Mouse (Mus musculus) thymus, adult 2 months (tissue): ENCODE data around the gene 4933424G06Rik. TPM values are rescaled to one million over a fixed set of nuclear protein-coding genes. Genes with fewer than 3 reads are reported as not detected.

Experiments used
- DNase-seq: peaks from one replicate; pipeline ENCODE4 v3.0.0; 2021
- H3K27ac ChIP-seq: fragments of 200-500 bp; 2 replicates; pipeline ENCODE4 v1.5.1; 2012; ENCODE audit warnings: low read length, control low read depth; ENCODE audit not compliant: control insufficient read depth, insufficient read depth
- H3K27me3 ChIP-seq: fragments of 200-500 bp; 2 replicates; pipeline ENCODE4 v1.6.1; 2012; ENCODE audit warnings: mild to moderate bottlenecking, low read length, moderate library complexity, mixed read lengths; ENCODE audit not compliant: control insufficient read depth, insufficient read depth
- H3K36me3 ChIP-seq: fragments of 200-500 bp; 2 replicates; pipeline ENCODE4 v1.6.1; 2012; ENCODE audit warnings: mild to moderate bottlenecking, low read length, moderate library complexity; ENCODE audit not compliant: control insufficient read depth, insufficient read depth
- H3K4me1 ChIP-seq: fragments of 200-500 bp; replicated peaks from 2 replicates; pipeline ENCODE4 v1.6.1; 2012; ENCODE audit warnings: low read length; ENCODE audit not compliant: control insufficient read depth, insufficient read depth
- H3K4me3 ChIP-seq: fragments of 200-500 bp; 2 replicates; pipeline ENCODE4 v1.5.1; 2012; ENCODE audit warnings: mild to moderate bottlenecking, low read length, control low read depth, moderate library complexity; ENCODE audit not compliant: control insufficient read depth, insufficient read depth
- CTCF ChIP-seq: fragments of 200-500 bp; IDR thresholded peaks from 2 replicates; pipeline ENCODE4 v1.5.1; 2012; ENCODE audit warnings: mild to moderate bottlenecking, control low read depth, low read length, moderate library complexity, borderline replicate concordance; ENCODE audit not compliant: control insufficient read depth, poor library complexity, insufficient read depth; ENCODE audit errors: extremely low read depth
- POLR2A ChIP-seq: fragments of 200-500 bp; IDR thresholded peaks from 2 replicates; pipeline ENCODE4 v1.6.1; 2012; ENCODE audit warnings: mild to moderate bottlenecking, low read length, control low read depth, moderate library complexity; ENCODE audit not compliant: control insufficient read depth, poor library complexity, insufficient read depth; ENCODE audit errors: extremely low read depth
- WGBS: fragments of 180-500 bp; shearing (Covaris S2); methylation state at CpG from one replicate; pipeline ENCODE4 v1.1.7; 2018; 5-methylcytosine and 5-hydroxymethylcytosine counted together
- polyA plus RNA-seq: library from polyadenylated mRNA; depleted of rRNA; stranded (reverse); fragments of >200 nt; gene quantifications from 2 replicates; pipeline ENCODE4 v1.2.3, GENCODE M21; 2012; rRNA removed

Gene 4933424G06Rik
- polyA plus RNA-seq, 1 experiment = not detected

- Histone ChIP-seq H3K27me3 (no peaks in the 10 kb centered on the region), H3K4me1 (peaks cover 25% of the 10 kb centered on the region), H3K4me3 (no peak overlapping the region), H3K36me3 (peaks cover 53% of the 10 kb centered on the region), H3K27ac (peak overlapping the region; percentile 80)
- 78% methylated on average over 7 of the region's 7 CpGs for WGBS
- DNase-seq = no peak
- TF ChIP-seq CTCF (no peak), POLR2A (no peak)
These were observed 86.8 kb downstream of the 4933424G06Rik start for GRCm38 (mm10) chr1:36796711-36797110.

DNA sequence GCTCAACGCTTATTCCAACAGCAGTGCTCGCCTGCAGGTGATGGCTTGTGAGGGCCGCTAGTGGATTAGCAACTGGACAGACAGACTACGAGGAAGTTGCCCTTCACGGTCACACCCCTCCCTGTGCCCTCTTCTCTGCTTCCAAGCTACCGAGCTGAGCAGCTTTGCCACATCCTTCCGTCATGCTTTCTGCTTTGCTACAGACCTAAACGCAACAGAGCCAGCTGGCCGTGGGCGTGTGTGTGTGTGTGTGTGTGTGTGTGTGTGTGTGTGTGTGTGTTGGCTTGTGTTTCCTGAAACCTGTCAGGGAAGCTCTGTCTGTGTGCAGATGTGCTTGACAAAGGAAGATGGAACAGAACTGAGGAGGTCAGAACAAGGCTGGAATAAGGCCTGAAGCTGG lies 87.5 kb downstream of the 4933424G06Rik start:
- peak overlapping the region; percentile 80 for H3K27ac ChIP-seq

DNA sequence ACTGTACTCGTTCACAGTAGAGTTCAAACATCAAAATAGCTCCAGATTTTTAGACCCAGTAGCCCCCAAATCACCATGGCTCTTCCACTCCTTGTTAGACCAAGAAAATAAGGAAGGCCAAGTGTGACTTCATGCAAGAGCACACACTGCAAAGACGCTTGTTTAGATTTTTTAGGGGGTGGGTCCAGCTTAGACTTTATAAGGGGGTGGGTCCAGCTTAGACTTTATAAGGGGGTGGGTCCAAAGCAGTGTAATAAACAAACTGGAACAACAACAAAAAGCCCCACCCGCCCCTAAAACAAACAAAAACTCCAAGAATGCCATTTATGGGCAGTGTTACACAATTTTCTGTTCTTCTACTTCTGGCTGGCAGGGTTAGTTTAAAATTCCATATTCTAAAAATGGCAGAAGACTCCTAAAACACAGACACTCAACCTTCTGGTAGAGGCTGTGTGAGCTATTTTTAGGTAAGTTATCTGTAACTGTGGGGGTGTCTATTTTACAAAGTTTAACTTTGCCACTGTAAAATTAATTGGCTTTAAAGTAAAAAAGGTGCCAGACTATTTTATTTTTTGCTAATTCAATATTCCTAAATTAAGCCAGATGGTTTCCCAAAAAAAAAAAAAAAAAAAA lies 90.5 kb downstream of the 4933424G06Rik start:
- no peak for TF ChIP-seq POLR2A
- no peak for TF ChIP-seq CTCF
- H3K27me3 ChIP-seq = no peaks in the 10 kb centered on the region
- DNase-seq = no peak
- WGBS = 89% methylated on average over 3 of the region's 3 CpGs
- no peak overlapping the region for H3K27ac ChIP-seq
- no peak overlapping the region for H3K4me3 ChIP-seq
- H3K36me3 ChIP-seq = peaks cover 50% of the 10 kb centered on the region
- H3K4me1 ChIP-seq = peaks cover 25% of the 10 kb centered on the region

More for the DNA sequence above, 87.5 kb downstream of the 4933424G06Rik start:
- TF ChIP-seq POLR2A (0 out of 2 replicates have a peak, but pooled peaks have one; percentile 41), CTCF (no peak)
- peaks cover 54% of the 10 kb centered on the region for H3K36me3 ChIP-seq
- H3K4me1 ChIP-seq = peaks cover 25% of the 10 kb centered on the region
- 6% methylated on average over 10 of the region's 10 CpGs for WGBS
- H3K4me3 ChIP-seq = no peak overlapping the region
- peak; percentile 66 for DNase-seq
- no peaks in the 10 kb centered on the region for H3K27me3 ChIP-seq

DNA sequence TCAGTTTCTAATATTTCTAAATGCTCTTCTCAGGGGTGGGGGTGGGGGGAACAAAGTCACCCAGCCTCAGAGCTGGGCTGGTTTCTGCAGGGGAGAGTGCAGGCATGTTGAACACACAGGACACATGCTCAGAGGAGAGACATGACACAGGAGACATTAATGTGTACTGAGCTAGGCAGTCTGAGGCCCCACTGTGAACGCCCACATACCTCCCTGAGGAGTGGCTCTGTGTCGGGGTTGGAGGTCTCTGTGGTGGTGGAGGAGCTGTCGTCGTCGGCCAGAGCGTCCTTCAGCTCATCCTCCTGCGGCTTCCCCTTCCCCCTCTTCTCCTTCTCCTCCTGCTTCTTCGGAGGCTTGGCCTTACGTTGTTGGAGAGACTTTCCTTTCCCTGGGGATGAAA lies 94.3 kb downstream of the 4933424G06Rik start:
- Histone ChIP-seq H3K27ac (no peak overlapping the region), H3K4me3 (no peak overlapping the region), H3K27me3 (no peaks in the 10 kb centered on the region), H3K4me1 (no peaks in the 10 kb centered on the region; the same call in 1 of the 2 replicates), H3K36me3 (peaks cover 68% of the 10 kb centered on the region)
- DNase-seq = no peak
- WGBS = 87% methylated on average over 9 of the region's 9 CpGs
- TF ChIP-seq CTCF = no peak
- no peak for TF ChIP-seq POLR2A

GRCm38 (mm10) chr1:36804833-36805232 lies 94.9 kb downstream of the 4933424G06Rik start:
- no peak overlapping the region for H3K27ac ChIP-seq
- 95% methylated on average over 4 of the region's 4 CpGs for WGBS
- peaks cover 65% of the 10 kb centered on the region for H3K36me3 ChIP-seq
- no peaks in the 10 kb centered on the region for H3K4me1 ChIP-seq
- no peak overlapping the region for H3K4me3 ChIP-seq
- no peaks in the 10 kb centered on the region for H3K27me3 ChIP-seq
- TF ChIP-seq POLR2A = no peak
- no peak for TF ChIP-seq CTCF
- DNase-seq = no peak

DNA sequence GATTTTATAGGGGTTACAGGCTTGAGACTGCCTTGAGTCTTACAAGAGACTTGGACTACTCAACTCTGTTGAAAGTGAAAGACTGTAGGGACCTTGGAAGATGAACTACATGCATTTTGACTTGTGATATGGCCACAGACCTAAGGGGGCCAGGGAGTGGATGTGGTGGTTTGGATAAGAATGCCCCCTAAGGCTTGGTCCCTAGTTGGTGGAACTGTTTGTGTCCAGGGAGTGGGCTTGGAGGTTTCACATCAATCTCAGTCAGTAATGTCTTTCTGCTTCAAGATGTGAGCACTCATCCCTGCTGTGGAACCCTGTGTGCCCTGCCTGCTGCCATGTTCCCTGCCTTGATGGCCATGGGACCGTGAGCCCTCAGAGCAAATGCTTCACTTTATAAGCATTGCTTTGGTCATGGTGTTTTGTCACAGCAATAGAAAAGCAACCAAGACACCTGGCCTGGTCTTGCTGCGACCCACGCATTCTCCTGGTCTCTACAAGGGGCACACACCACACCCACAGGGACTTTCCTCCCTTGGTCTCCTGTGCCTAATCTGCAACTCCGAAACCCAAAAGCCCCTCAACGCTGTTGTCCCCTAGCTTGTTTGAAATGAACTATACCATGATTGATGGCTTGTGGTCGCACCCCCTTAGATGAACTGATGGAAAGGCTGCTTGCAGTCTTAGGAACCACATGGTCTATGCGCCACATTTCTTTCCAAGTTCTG lies 96.4 kb downstream of the 4933424G06Rik start:
- Histone ChIP-seq H3K27ac (no peak overlapping the region), H3K4me3 (no peak overlapping the region), H3K36me3 (peaks cover 77% of the 10 kb centered on the region), H3K4me1 (no peaks in the 10 kb centered on the region), H3K27me3 (no peaks in the 10 kb centered on the region)
- TF ChIP-seq POLR2A = no peak
- no peak for TF ChIP-seq CTCF
- 96% methylated on average over 7 of the region's 7 CpGs for WGBS
- no peak for DNase-seq

- DNase-seq = no peak
- peaks cover 77% of the 10 kb centered on the region for H3K36me3 ChIP-seq
- no peaks in the 10 kb centered on the region for H3K4me1 ChIP-seq
- TF ChIP-seq POLR2A = no peak
- TF ChIP-seq CTCF = no peak
- no peak overlapping the region for H3K4me3 ChIP-seq
- H3K27me3 ChIP-seq = no peaks in the 10 kb centered on the region
- WGBS = 27% methylated on average over 1 of the region's 1 CpGs
- no peak overlapping the region for H3K27ac ChIP-seq
These were observed 97.1 kb downstream of the 4933424G06Rik start for GRCm38 (mm10) chr1:36807086-36807485.

Other genes with a start within 250 kb of the 4933424G06Rik start
- gene Cnnm4, start 238.5 kb upstream of the 4933424G06Rik start, polyA plus RNA-seq = 15.3 and 18.0 TPM in 2 replicates
- gene Cnnm3, start 198.3 kb upstream of the 4933424G06Rik start, polyA plus RNA-seq = 51.2 and 59.9 TPM in 2 replicates
- 40.4 and 56.2 TPM in 2 replicates for gene Ankrd23, start 173.3 kb upstream of the 4933424G06Rik start, polyA plus RNA-seq
- gene Gm42417, start 170.7 kb upstream of the 4933424G06Rik start, polyA plus RNA-seq = not detected in 2 replicates
- 48.4 and 51.8 TPM in 2 replicates for gene Ankrd39, start 162.7 kb upstream of the 4933424G06Rik start, polyA plus RNA-seq
- 15.5 and 16.8 TPM in 2 replicates for gene Sema4c, start 151.8 kb upstream of the 4933424G06Rik start, polyA plus RNA-seq
- gene Fam178b, start 27.0 kb upstream of the 4933424G06Rik start, polyA plus RNA-seq = 1.4 and 1.9 TPM in 2 replicates
- gene Cox5b, start 18.7 kb upstream of the 4933424G06Rik start, polyA plus RNA-seq = 395 and 432 TPM in 2 replicates
- 182 and 213 TPM in 2 replicates for gene Actr1b, start 4.3 kb downstream of the 4933424G06Rik start, polyA plus RNA-seq
- gene Zap70, start 51.6 kb downstream of the 4933424G06Rik start, polyA plus RNA-seq = 270 and 289 TPM in 2 replicates
- 51.1 and 62.0 TPM in 2 replicates for gene Tmem131, start 233.5 kb downstream of the 4933424G06Rik start, polyA plus RNA-seq